Mouse (Mus musculus) gastrocnemius, adult 2 months (tissue): Measurements from ENCODE around the gene Prdm11. TPM values are rescaled to one million over a fixed set of nuclear protein-coding genes. Genes with fewer than 3 reads are reported as not detected.

Experiments
- DNase-seq: peaks from one replicate; pipeline ENCODE4 v3.0.0; 2022
- H3K27ac ChIP-seq: fragments of 200-600 bp; 2 replicates; pipeline ENCODE4 v1.8.1; 2022; ENCODE audit warnings: mild to moderate bottlenecking
- H3K4me3 ChIP-seq: fragments of 200-600 bp; 2 replicates; pipeline ENCODE4 v1.8.1; 2022; ENCODE audit warnings: mild to moderate bottlenecking, moderate library complexity
- CTCF ChIP-seq: fragments of 200-600 bp; IDR thresholded peaks from 2 replicates; pipeline ENCODE4 v1.8.1; 2022; ENCODE audit warnings: antibody characterized with exemption, mild to moderate bottlenecking, moderate library complexity
- intact Hi-C: fragments of 180-260 bp; cut with DNase I; formaldehyde crosslinking; loops from one replicate; pipeline ENCODE4 v1.15.1; 2025
- total RNA-seq, 2 experiments: library from RNA; stranded (reverse); gene quantifications; 2 replicates each; pipeline ENCODE4 v1.2.3; 2021

The Prdm11 gene
- total RNA-seq, 2 experiments from 2014 or later = 0.77 to 0.81 TPM

DNA sequence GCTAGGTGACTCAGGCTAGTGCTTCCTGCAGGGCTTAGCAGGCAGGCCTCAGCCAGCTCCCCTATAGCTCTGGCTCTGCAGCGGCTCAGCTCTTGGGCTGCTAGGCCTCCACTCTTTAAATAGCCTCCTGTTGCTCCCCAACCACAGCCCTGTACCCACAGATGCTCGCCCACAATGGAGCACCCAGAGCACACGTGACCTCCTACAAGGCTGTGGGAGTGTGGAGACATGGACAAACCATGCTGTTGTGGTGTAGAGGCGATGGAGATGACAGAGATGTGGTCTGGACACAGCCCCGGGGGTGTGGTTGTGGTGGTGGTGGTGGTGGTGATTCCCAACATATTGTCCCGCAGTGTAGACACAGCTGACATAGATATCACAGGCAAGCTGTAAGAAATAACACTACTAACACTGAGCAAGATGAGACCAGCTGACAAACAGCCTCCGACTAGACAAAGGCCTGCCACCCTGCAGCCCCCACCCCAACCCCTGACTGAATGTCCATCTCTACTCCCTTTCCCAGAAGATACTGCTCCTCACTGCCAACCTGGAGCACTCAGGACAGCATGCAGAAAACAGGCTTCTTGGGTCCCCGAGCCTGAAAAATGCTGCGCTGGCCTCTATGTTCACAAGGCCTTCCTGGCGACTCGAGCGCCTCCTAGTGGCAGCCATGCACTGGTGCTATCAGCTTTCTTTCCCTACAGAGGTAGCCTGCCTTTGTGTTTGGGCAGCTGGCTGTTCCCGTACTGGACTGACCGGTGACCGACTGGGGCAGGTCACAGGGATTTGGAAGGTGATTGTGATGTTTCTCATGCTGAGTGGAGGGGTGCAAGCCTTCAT is 30.0 kb upstream of the Prdm11 start:
- DNase-seq = peak; percentile 64

DNA sequence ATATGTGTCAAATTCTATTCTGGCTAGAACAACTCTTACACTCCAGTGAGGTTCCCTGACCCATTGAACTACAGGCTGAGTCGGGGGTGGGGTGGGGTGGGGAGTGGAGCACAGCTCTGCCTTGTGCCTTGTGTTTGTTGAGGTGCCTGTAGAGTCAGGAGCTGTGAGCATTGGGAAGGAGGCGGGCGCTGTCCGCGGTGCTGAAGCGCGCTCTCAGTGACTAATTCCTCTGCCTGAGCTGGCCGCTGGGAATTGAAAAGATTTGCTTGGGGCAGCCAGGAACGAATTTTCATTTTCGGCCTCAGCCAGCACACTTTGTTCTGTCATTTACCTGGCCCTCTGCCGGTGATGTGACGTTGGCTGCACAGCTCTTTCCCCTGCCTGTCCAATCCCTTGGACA is 25.7 kb upstream of the Prdm11 start:
- intact Hi-C loops = loop anchor here (2.0 kb wide), 1 partner anchor 117 kb away; no protein-coding TSS in a partner anchor
- DNase-seq = peak; percentile 69
- Histone ChIP-seq H3K4me3 (no peak overlapping the region), H3K27ac (no peak overlapping the region)
- no peak for TF ChIP-seq CTCF

More for the DNA sequence above, 30.0 kb upstream of the Prdm11 start:
- intact Hi-C loops = no loop called here
- peak; percentile 84 for TF ChIP-seq CTCF
- Histone ChIP-seq H3K27ac (no peak overlapping the region), H3K4me3 (no peak overlapping the region)

DNA sequence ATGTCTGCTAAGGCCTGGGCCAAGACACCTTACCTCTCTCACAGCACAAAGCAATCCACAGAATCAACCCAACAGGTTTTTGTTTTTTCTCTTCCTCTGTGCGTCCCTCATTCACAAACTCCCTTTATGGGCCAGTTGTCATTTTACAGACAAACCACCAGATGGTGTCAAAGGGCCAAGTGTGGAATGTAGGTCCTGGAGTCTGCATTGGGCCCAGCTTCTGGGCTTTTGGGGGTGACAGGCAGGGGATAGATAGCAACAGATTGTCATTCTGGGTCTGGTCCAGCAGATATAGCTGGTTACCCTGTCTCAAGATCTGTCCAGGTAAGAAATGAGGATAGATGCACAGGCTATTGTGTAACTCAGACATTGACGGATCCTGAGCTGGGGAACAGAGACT is 23.0 kb upstream of the Prdm11 start:
- Histone ChIP-seq H3K27ac (no peak overlapping the region), H3K4me3 (no peak overlapping the region)
- intact Hi-C loops = loop anchor here (1.0 kb wide), 1 partner anchor 129 kb away; no protein-coding TSS in a partner anchor
- DNase-seq = no peak
- TF ChIP-seq CTCF = peak; percentile 86

DNA sequence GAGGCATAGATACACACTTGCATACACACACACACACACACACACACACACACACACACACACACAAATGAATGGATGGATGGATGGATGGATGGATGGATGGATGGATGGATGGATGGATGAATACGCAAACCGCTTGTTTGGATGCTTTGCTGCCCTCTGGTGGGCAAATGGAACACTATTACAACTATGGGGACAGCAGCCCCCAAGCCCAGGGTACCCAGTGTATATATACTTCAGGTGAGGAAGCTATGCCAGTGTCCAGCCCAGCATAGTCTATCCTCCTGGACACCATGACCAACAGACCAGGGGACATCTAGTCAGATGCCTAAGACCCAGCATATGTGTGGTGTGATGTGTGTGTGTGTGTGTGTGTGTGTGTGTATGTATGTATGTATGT is 17.4 kb upstream of the Prdm11 start:
- Histone ChIP-seq H3K4me3 (no peak overlapping the region), H3K27ac (no peak overlapping the region)
- peak; percentile 58 for DNase-seq
- peak; percentile 65 for TF ChIP-seq CTCF
- intact Hi-C loops = loop anchor here (1.0 to 5.0 kb wide), 2 partner anchors 96 to 159 kb away; no protein-coding TSS in a partner anchor

DNA sequence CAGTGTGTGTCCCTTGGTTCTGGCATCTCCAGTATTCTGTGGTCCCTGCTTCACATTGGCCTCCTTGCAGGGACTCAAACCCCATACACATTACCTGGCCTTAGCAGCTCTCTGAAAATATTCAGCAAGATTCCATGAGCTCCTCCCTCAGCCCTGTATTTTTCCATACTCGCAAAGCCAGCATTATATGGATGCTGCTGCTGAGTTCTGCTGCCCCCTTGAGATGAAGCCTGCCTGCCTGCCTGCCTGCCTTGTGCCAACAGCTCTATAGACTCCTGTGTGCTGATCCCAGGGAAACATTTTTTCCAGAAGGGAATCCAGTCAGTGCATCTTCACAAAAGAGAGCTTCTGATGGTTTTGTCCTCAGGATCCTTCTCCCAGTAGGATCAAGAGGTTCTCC is 5.9 kb upstream of the Prdm11 start:
- intact Hi-C loops = no loop called here
- no peak for DNase-seq
- Histone ChIP-seq H3K27ac (no peak overlapping the region), H3K4me3 (no peak overlapping the region)
- peak; percentile 4; the same call in 1 of the 2 replicates for TF ChIP-seq CTCF

DNA sequence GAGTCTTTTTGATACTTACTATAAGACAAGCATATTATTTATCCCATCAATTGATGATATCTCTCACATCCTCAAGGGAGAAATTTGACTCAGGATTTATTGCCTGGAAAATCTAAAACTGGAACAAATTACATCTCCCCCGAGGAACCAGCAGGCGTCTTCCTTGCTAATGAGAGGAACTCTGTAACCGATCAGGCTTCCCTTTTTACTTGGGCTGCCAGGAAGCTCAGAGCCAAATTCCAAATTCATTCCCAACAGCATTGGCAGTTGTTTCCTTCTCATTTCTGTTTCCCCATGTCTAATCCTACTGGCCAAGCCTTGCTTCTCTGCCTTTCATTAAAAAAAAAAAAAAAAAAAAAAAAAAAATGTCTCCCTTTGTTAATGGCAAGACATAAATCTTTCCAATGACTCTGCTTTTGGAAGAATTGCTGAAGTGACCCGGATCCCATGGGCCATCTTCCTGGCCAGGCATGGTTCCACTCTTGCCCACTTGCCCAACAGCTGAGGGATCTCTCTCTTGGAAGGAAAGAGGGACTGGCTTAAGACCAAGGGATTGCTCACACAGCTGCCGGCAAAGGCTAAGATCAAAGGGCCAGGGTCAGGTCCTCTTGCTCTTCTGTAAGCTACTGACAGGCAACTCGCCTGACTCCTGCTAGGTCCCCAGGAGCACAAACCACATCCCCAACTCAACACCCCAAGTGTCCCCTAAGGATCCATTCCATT is 2.8 kb upstream of the Prdm11 start:
- Histone ChIP-seq H3K27ac (no peak overlapping the region), H3K4me3 (no peak overlapping the region)
- DNase-seq = peak; percentile 79
- intact Hi-C loops = loop anchor here (10.0 kb wide), 1 partner anchor 1104 kb away; the partner anchor contains the start of gene Gm9821
- TF ChIP-seq CTCF = no peak

DNA sequence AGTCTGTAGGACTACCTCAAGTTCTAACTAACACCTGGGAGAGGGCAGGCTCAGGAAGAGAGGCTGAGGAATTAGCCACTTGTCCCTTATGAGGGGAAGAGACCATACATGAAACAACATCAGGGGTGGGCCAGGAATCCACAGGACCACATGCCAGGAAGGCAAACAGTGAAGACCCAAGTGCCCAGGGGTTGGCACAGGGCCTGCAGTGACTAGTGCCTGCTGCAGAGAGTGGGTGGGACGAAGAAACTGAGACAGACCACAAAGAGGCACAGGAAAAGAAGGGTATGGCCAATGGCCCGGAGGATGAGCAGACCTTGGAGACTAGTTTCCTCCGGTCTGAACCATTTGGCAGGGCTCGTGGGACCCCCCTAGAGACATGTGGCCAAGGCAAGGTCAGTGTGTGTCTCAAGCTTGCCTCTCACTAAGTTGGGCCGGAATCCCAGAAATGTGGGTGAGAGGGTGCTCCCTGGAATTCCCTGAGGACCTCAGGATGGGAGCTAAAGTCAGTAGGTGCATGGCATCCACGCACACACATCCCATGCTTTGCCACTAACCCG is 1.6 kb upstream of the Prdm11 start:
- DNase-seq = no peak
- intact Hi-C loops = loop anchor here (10.0 kb wide), 1 partner anchor 1103 kb away; the partner anchor contains the start of gene Gm9821
- Histone ChIP-seq H3K4me3 (no peak overlapping the region), H3K27ac (no peak overlapping the region)
- no peak for TF ChIP-seq CTCF

DNA sequence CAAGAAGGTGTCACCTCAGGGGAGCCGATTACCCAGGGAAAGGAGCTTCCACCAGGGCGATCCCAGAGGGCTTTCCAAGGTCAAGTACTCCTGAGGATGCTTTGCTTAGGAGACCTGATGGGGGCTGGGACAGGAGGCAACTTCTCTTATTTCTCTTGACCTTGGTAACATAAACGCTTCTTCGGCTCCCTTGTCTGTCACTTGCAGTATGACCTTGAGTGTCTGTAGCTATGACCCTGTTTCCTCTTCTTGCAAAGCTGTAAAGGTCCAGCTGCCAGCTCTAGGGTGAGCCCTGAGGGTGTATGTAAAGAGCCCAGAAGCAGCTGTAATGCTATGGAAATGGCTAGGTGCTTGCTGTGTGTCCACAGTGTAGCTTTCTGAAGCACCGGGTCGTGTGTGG is 1.1 kb upstream of the Prdm11 start:
- DNase-seq = no peak
- Histone ChIP-seq H3K27ac (no peak overlapping the region), H3K4me3 (no peak overlapping the region)
- intact Hi-C loops = loop anchor here (10.0 kb wide), 1 partner anchor 1102 kb away; the partner anchor contains the start of gene Gm9821
- no peak for TF ChIP-seq CTCF

DNA sequence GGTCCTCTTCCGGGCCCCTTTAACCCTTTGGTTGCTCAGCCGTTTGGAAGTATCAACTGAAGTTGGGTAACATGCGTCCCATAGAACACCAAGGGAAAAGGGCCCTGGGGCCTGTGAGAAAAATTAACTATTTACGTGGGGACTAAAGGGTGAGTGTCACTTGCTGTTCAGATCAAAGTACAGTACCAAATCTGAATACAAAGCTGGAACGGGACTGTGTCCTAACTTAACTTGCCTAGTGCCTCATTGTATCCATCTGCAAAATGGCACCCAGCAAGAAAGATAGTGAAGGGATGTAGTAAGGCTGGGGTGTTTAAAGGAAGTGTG is 505 bp upstream of the Prdm11 start:
- Histone ChIP-seq H3K4me3 (peak overlapping the region; percentile 90), H3K27ac (peak overlapping the region; percentile 91)
- DNase-seq = no peak
- intact Hi-C loops = loop anchor here (10.0 kb wide), 1 partner anchor 1102 kb away; the partner anchor contains the start of gene Gm9821
- TF ChIP-seq CTCF = no peak

DNA sequence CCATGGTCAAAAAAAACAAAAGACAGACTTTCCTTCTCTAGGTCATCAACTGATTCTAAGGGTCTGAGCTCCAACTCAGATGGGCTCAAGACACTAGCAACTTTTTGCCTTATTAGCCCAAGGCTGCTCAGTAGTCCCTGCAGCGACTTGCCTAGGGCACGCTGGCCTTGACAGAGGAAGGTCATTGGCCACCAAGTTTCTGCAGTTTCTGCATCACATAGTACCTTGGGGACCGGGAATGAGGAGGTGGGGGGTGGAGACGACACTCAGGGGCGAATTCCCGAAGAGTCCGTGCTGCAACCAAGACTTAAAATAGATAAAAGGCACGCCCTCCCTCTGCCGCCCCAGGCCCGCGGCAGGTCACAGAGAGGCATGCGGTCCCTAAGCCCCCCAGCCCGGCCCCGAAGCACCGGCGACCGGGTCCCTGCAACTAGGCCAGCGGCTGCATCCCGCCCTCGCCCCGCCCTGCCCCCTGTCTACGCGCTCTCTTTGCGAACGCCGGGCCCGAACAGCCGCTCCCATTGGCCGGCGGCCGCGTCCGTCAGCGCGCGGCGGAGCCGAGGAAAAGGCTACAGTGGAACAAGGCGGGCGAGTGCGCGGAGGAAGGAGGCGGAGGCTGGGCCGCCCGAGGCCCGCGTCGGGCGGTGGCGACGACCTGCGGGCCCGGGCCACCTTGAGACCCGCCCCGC is 694 bp downstream of the Prdm11 start:
- intact Hi-C loops = loop anchor here (10.0 kb wide), 1 partner anchor 1100 kb away; the partner anchor contains the start of gene Gm9821
- TF ChIP-seq CTCF = peak; percentile 25; the same call in 1 of the 2 replicates
- Histone ChIP-seq H3K27ac (peak overlapping the region; percentile 91), H3K4me3 (peak overlapping the region; percentile 90)
- DNase-seq = peak; percentile 98

DNA sequence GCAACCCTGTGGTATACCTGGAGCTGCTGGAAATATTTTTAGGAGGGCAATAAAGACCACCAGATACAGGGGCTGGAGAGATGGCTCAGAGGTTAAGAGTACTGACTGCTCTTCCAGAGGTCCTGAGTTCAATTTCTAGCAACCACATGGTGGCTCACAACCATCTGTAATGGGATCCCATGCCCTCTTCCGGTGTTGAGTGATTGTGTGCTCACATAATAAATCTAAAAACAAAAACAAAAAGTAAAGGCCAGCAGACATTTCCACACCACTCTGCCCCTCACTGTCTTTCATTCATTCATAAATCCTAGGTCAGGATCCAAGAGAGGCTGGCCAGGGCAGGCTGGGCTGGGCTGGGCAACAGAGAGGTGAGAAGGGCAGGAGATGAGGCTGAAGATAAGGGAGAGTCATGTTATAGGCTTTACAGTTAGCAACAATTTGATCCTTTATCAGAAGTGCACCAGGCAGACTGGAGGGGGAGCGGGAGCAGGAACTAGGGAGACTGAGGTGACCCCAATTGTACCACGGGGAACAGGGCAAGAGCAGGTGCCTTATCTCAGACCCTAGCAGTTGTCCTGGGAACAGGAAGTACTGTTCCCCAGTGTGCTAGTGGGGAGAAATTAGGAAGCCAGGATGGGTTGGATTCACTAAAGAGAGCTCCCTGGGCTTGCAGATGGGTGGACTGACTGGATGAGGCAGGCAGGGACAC is 2.4 kb downstream of the Prdm11 start:
- no peak for DNase-seq
- TF ChIP-seq CTCF = no peak
- intact Hi-C loops = loop anchor here (10.0 kb wide), 1 partner anchor 1099 kb away; the partner anchor contains the start of gene Gm9821
- Histone ChIP-seq H3K4me3 (no peak overlapping the region), H3K27ac (no peak overlapping the region)
